Mouse (Mus musculus) small intestine, adult 2 months (tissue): ENCODE measurements around the gene Tomm40l. TPM values are rescaled to one million over a fixed set of nuclear protein-coding genes. Genes with fewer than 3 reads are reported as not detected.

Source experiments
- H3K27ac ChIP-seq: fragments of 200-500 bp; 2 replicates; pipeline ENCODE4 v1.5.1; 2012; ENCODE audit warnings: low read depth, low read length, control low read depth, inconsistent platforms; ENCODE audit not compliant: insufficient read depth
- H3K27me3 ChIP-seq: fragments of 200-500 bp; 2 replicates; pipeline ENCODE4 v1.6.1; 2012; ENCODE audit warnings: mild to moderate bottlenecking, moderate library complexity, low read length, inconsistent platforms; ENCODE audit not compliant: control insufficient read depth, insufficient read depth
- H3K36me3 ChIP-seq: fragments of 200-500 bp; 2 replicates; pipeline ENCODE4 v1.6.1; 2012; ENCODE audit warnings: mild to moderate bottlenecking, low read length, control low read depth, inconsistent platforms; ENCODE audit not compliant: control insufficient read depth, insufficient read depth
- H3K4me1 ChIP-seq: fragments of 200-500 bp; 2 replicates; pipeline ENCODE4 v1.6.1; 2012; ENCODE audit warnings: low read length, inconsistent platforms, mixed read lengths; ENCODE audit not compliant: control insufficient read depth, insufficient read depth, insufficient read length
- H3K4me3 ChIP-seq: fragments of 200-500 bp; 2 replicates; pipeline ENCODE4 v1.5.1; 2012; ENCODE audit warnings: low read depth, mild to moderate bottlenecking, control low read depth, inconsistent platforms, low read length, moderate library complexity
- CTCF ChIP-seq: fragments of 200-500 bp; IDR thresholded peaks from 2 replicates; pipeline ENCODE4 v1.5.1; 2012; ENCODE audit warnings: low read depth, mild to moderate bottlenecking, control low read depth, inconsistent platforms, low read length, moderate library complexity, mixed read lengths; ENCODE audit not compliant: insufficient replicate concordance, insufficient read length; ENCODE audit errors: extremely low read depth
- POLR2A ChIP-seq: fragments of 200-500 bp; IDR thresholded peaks from 2 replicates; pipeline ENCODE4 v1.6.1; 2012; ENCODE audit warnings: low read depth, mild to moderate bottlenecking, control low read depth, inconsistent platforms, low read length, moderate library complexity
- WGBS: fragments of 180-500 bp; shearing (Covaris S2); methylation state at CpG from one replicate; pipeline ENCODE4 v1.1.7; 2018; 5-methylcytosine and 5-hydroxymethylcytosine counted together
- polyA plus RNA-seq: library from polyadenylated mRNA; depleted of rRNA; stranded (reverse); fragments of >200 nt; gene quantifications from 2 replicates; pipeline ENCODE4 v1.2.3, GENCODE M21; 2012

Gene Tomm40l
- polyA plus RNA-seq, 1 experiment: 21.2 TPM

DNA sequence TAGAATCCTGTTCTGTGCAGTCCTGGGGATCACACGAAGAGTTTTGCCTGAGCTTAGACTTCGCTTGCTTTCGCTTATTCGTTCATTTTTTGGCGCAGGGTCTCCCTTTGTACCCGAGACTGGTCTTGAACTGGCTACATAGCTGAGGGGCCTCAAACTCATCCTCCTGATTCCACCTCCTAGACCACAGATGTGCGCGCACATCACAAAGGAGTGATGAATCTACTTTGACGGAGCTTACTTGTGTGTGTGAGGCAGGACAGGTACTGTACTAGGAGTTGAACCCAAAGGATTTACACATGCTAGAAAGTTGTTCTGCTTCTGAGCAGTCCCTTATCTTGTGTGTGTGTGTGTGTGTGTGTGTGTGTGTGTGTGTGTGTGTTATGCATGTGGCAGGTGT, 31.5 kb downstream of the Tomm40l start:
- Histone ChIP-seq H3K27ac (no peak overlapping the region), H3K27me3 (peaks cover 21% of the 10 kb centered on the region), H3K36me3 (no peaks in the 10 kb centered on the region), H3K4me1 (peaks cover 8% of the 10 kb centered on the region), H3K4me3 (no peak overlapping the region)
- 98% methylated on average over 9 of the region's 9 CpGs for WGBS
- TF ChIP-seq CTCF (no peak), POLR2A (no peak)

DNA sequence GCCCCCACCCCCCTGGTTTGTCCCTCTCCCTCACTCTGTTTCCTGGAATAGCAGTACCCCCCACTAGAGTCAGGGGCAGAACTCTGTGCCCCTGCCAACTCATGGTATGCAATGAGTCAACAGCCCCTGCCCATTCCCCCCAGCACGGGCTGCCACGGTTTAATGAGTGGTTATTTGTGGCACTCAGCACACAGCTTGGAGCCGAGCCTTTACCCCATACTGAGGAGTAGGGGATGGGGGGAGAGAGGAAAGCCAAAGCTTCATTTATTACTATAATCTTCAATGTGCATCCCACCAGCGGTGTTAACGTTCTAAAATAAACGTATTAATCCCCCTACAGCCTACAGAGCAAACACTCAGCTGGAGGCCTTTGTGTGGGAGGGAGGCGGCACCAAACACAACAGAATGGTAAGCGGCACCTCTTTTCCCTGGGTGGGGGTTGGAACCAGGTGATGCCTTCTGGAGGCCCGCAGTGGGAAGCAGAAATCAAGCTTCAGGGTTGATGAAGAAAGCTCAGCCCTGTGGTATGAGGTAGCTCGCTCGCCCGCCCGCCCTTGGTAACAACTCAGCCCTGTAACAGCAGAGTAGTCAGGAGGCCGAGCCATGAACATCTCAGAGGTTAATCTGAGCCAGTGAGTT, 32.7 kb downstream of the Tomm40l start:
- H3K4me3 ChIP-seq: no peak overlapping the region
- no peak overlapping the region for H3K27ac ChIP-seq
- H3K36me3 ChIP-seq: no peaks in the 10 kb centered on the region
- peaks cover 6% of the 10 kb centered on the region; the same call in 1 of the 2 replicates for H3K4me1 ChIP-seq
- 80% methylated on average over 14 of the region's 14 CpGs for whole genome bisulfite sequencing
- peaks cover 11% of the 10 kb centered on the region; the same call in 1 of the 2 replicates for H3K27me3 ChIP-seq
- no peak for TF ChIP-seq POLR2A
- no peak for TF ChIP-seq CTCF

DNA sequence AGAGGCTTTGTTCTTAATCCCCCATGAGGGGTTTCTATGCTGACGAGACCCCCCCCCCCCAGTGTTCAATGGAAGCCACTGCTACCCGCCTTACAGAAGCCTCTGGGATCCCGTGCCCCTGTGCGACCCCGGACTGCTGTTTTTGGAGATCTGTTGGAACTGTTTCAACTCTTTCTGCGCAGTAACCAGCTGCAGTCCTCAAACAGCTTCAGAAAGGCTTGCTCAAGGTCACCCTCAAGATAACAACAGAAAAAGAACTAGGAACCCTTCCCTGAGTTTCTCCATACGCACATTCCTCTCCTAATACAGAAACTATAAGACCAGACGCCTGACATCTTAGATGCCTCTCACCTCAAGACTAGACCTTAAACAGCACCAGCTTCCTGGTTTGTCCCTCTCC, 33.3 kb downstream of the Tomm40l start:
- WGBS: 26% methylated on average over 8 of the region's 8 CpGs
- no peak for TF ChIP-seq CTCF
- no peak for TF ChIP-seq POLR2A
- Histone ChIP-seq H3K27me3 (peaks cover 8% of the 10 kb centered on the region; the same call in 1 of the 2 replicates), H3K4me1 (peaks cover 9% of the 10 kb centered on the region; the same call in 1 of the 2 replicates), H3K27ac (no peak overlapping the region), H3K36me3 (no peaks in the 10 kb centered on the region), H3K4me3 (no peak overlapping the region)

DNA sequence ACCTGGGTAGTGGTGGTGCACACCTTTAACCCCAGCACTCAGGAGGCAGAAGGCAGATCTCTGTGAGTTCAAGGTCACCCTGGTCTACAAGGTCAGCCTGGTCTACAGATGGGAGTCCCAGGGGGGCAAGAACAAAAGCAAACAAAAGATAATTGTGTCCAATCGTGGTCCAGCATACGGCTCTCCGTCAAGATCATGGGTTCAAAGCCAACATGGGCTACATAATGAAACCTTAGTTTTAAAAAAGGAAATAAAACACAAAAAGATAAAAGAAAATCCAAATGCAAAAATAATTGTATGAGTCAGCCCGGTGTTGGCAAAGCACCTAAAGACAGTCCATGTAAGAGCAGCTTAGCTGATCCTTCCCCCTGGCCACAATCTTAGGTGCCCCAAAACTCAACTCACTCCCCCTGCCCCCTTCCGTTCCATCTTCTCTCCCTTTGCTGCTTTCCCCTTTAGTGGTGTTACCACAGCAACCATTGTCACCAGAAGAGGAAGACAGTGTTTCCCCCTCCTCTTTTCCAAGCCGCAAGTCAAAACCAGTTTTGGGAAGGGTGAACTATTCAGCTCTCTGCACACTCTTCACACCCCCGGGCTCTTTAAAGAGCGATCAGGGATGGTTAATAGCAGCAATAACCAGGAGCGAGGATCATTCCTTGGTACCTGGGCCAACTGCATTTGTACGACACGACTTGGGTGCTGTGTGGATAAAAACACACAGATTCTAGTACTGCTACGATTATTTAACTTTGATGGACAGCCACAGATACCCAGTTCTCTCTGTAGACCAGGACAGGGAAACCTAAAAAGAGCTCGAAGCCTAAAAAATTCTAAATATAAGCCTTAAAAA, 34.2 kb downstream of the Tomm40l start:
- TF ChIP-seq POLR2A (no peak), CTCF (no peak)
- H3K27me3 ChIP-seq: no peaks in the 10 kb centered on the region; the same call in 1 of the 2 replicates
- H3K27ac ChIP-seq: no peak overlapping the region
- H3K4me1 ChIP-seq: peaks cover 12% of the 10 kb centered on the region; the same call in 1 of the 2 replicates
- H3K36me3 ChIP-seq: no peaks in the 10 kb centered on the region
- H3K4me3 ChIP-seq: no peak overlapping the region
- WGBS: 75% methylated on average over 13 of the region's 13 CpGs

- WGBS: 84% methylated on average over 8 of the region's 8 CpGs
- Histone ChIP-seq H3K27me3 (no peaks in the 10 kb centered on the region), H3K36me3 (no peaks in the 10 kb centered on the region), H3K4me1 (peaks cover 8% of the 10 kb centered on the region; the same call in 1 of the 2 replicates), H3K4me3 (no peak overlapping the region), H3K27ac (no peak overlapping the region)
- TF ChIP-seq POLR2A (no peak), CTCF (no peak)
These were observed 36.7 kb downstream of the Tomm40l start for GRCm38 (mm10) chr1:171185655-171186054.

DNA sequence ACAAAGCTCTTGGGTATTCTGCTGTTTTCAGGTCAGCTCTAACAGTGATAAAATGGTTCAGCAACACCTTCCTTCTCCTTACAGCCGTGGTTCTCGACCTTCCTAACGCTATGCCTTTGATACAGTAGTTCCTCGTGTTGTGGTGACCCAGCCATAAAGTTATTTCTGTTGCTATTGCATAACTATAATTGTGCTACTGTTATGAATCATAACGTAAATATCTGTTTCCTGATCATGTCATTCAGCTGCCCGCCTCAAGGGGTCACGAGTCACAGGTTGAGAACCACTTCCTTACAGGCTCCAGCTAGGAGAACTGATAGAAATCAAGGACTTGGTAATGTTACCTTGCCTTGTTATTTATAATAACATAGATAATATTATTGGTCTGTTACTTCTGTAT, 38.0 kb downstream of the Tomm40l start:
- H3K27me3 ChIP-seq: no peaks in the 10 kb centered on the region
- H3K27ac ChIP-seq: peak overlapping the region; percentile 37
- peak; percentile 32; the same call in 1 of the 2 replicates for TF ChIP-seq CTCF
- TF ChIP-seq POLR2A: no peak

DNA sequence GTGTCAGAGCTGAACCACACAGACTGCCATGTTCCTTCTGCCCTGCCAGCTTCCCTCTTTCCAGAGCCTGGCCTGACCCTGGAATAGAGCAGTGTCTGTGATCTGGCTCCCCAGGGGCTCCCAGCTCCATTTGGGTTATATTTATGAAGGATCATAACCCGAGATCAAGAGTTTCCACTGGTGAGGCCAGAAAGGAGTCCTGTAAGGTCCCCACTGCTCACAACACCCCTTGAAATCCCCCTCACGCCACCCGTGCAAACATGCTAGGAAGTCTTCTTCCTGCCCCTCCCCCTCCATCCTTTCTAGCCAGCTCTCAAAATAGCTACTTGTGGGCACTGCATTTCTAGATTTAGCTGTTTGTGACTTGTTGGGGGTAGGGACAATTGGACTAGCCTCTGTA, 38.7 kb downstream of the Tomm40l start:
- Histone ChIP-seq H3K27me3 (no peaks in the 10 kb centered on the region), H3K4me3 (no peak overlapping the region), H3K27ac (no peak overlapping the region), H3K4me1 (peaks cover 8% of the 10 kb centered on the region; the same call in 1 of the 2 replicates), H3K36me3 (no peaks in the 10 kb centered on the region)
- TF ChIP-seq CTCF: no peak
- TF ChIP-seq POLR2A: no peak
- WGBS: 58% methylated on average over 3 of the region's 3 CpGs

More for the DNA sequence above, 38.0 kb downstream of the Tomm40l start:
- Histone ChIP-seq H3K4me1 (peaks cover 8% of the 10 kb centered on the region; the same call in 1 of the 2 replicates), H3K36me3 (no peaks in the 10 kb centered on the region), H3K4me3 (no peak overlapping the region)
- WGBS: 8% methylated on average over 7 of the region's 7 CpGs
